Mouse (Mus musculus) thymus, postnatal 0 days (tissue): Measurements from ENCODE around the gene Il12rb1. TPM values are rescaled to one million over a fixed set of nuclear protein-coding genes. Genes with fewer than 3 reads are reported as not detected.

Experiments
- DNase-seq: peaks from one replicate; pipeline ENCODE4 v3.0.0-alpha.2; 2015; ENCODE audit warnings: low spot score
- polyA plus RNA-seq: library from polyadenylated mRNA; unstranded; fragments of >200 nt; fragmentation: Nextera tagmentation; extraction: Ambion mirVana; gene quantifications from 2 replicates; pipeline ENCODE4 v1.2.1, GENCODE M21; 2015

Gene Il12rb1
- polyA plus RNA-seq, 1 experiment from 2014 or later, result 16.2 TPM

DNA sequence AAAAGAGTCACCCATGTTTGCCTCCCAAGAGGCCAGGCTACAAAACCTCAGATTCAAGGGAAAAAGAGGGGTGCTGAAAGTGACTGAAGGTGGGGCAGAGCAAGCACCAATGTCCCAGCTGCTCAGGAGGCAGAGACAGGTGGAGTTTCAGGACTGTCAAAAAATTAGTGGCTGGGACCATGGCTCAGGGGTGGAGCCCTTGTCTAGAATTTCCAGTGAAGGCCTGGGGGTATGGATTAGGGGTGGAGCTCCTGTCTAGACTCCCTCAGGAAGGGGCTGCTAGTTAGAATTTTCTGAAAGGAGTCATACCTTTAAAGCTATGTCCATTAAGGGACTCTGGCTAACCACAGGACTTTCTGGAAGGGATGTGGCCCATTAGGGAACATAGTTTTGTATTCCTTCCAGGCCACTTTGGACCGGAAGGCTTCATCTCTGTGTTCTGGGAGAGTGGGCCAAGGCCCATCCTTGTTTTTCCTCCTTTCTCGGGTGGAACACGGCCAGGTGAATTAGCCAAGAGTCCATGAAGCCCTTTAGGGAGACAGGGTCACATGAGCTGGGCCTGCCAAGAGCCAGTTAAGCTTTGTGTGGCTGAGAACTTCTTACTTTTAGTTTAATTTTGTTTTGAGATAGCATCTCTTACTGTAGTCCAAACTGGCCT lies 41.2 kb downstream of the Il12rb1 start:
- no peak for DNase-seq

DNA sequence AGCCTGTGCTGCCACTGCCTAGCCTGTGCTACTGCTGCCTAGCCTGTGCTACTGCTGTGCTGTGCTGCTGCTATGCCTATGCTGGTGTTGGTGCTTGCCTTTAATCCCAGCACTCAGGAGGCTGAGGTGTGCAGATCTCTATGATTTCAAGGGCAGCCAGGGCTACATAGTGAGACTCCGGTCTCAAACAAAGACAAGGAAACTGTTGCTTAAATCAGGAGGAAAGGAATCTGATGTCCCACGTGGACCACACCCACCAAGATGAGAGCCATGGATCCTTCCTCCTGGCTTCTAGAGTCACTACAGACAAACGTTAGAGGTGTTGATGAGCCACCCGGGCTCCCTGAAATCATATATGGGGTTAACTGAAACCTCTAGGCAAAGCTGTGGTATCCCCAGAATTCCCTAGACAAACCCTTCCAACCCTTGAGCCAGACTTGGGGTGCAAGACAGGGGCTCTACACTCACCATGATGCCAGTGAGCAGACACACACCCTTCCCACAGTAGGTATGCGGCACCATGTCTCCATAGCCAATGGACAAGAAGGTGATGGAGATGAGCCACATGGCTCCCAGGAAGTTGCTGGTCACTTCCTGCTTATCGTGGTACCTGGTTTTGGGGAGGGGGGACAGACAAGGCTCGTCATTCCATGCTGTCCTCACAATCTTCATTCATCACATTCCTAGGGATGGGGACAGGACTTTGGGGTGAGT lies 42.0 kb downstream of the Il12rb1 start:
- DNase-seq, result no peak

DNA sequence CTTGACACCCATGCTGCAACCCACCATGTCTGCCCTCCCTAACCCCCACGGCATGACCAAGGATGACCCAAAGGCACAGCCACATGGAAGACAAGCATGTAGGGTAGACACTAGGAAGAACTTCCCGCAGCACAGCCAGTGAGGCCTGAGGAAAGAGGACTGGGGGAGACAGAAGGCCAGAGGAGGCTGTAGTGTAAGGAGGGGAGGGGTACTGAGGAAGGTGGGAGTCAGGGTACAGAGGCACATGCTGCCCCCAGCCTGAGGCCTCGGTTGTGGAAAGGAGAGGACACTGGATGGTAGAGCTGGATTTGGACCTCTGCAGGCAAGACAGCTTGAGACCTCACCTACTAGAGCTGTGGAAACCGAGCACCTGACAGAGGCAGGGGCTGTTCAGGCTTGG lies 42.7 kb downstream of the Il12rb1 start:
- no peak for DNase-seq

DNA sequence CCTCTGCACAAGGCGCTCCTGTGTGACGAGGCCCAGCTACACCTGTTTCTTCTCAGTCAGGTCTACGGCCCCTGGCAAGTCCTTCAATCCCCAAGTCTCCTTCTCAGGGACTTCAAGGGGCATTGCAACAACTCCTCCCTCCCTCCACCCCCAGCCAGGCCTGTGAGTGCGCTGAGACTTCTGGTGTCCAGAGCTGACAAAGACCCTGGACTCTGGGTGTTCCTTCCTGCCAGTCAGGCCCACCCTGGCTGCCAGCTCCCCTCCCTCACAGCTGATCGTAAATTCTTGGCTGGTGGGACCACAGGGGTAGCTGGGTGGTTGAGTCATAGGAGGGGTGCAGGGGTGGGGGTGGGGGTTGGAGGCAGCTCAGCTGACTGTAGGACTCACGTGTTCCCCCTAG lies 43.6 kb downstream of the Il12rb1 start:
- no peak for DNase-seq

DNA sequence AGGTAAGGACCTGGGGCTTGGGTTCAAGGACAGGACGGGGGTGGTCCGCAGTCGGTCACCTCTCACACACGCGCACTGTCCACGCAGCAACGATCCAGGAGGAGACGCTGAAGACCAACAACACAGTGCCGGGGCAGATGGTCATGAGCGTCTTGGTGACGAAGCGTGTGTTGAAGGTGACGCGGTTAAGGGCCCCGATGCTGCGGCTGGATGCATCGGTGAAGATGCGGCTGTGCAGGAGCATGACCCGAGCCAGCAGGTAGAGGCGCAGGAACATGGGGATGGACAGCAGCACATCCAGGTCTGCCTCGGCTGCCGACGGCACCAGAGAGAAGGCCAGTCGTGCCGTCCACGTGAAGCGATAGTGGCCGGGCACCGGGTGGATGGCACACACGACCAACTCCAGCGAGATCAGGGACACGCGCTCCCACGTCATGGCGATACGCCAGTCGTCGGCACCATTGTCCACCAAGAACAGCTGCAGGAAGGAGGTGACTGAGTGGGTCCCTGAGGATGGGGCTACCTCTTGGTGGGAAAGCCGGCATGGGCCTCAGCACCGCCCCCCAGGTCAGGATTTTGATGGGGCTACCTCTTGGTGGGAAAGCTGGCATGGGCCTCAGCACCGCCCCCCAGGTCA lies 44.5 kb downstream of the Il12rb1 start:
- DNase-seq, result no peak

DNA sequence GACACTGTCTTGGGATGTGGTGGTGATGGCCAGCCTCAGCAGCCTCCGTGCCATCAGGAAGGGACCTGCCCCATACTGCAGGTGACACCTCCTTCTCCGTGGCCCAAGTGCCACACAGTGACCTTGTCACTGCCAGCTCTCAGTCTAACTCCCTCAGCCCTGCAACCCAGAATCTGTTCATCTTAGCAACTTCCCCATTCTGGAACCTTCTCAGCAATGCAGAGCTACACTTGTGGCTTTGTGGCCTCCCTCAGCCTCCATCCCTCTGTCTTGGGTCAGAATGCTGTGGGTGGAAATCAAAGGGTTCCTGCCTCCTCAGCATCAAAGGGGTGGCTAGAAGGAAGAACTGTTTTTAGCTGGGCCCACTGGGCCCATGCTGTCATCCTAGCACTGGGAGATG lies 45.6 kb downstream of the Il12rb1 start:
- DNase-seq, result no peak

DNA sequence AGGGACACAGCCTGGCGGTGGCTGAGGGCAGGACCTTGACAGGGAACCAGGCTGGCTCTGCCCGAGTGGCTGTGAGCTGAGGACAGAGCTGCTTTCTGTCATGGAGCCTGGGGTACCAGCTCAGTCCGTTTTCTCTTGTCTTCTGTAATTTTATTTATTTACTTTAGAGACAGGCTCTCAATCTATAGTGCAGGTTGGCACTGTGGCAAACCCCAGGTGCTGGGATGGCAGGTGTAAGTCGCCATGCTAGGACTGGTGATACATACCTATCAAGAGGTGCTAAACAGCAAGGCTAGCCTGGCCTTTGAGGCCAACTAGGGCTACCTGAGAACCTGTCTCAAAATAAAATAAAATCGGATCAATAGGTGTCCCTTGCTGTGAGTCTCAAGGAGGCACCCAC lies 47.8 kb downstream of the Il12rb1 start:
- no peak for DNase-seq

DNA sequence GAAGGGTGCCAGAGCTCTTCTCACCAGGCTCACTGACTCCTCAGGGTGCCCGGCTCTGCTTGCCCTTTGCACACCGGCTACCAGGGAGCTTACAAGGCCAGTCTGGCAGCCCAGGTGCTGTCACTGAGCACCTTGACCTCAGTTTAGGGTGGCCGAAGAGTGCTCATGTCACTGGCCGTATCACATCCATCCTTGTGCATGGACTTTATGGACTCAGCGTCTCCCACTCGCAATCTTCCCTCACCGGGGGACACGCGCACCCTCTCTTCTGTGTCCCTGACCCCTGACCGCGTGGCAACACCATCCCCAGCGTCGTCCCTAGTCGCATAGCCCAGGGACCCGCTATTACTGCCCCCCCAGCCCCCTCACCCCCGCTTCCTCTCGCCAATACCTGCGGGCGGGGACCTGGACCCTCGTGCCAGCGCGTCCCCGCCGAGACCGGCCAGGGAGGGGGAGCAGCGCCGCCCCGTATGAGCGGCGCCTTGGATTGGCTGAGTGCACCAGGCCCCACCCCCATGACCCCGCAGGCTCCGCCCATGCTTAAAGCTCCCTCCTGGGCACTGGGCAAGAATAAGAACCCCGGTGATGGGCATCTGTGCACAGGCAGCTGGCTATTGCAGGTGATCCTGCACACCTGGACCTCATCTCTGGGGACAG lies 48.4 kb downstream of the Il12rb1 start:
- peak; percentile 61 for DNase-seq

DNA sequence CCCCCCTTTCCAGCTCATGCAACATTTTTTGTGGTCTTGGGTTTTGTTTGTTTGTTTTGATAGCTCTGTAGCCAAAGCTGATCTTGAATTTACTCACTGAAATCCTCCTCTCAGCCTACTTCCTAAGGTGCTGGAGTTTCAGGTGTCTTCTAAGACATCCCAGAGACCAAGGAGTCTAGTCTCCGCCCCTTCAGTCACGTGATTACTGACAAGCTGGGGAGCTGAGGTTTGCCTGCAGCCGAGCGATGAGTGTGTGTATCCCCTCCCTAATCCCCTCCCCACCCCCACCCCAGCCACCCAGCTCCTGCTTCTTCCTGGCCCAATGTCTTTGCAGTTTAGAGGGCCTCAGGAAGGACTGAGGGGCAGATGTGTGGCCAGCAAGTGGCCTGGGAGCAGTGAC lies 49.3 kb downstream of the Il12rb1 start:
- DNase-seq, result peak; percentile 52

DNA sequence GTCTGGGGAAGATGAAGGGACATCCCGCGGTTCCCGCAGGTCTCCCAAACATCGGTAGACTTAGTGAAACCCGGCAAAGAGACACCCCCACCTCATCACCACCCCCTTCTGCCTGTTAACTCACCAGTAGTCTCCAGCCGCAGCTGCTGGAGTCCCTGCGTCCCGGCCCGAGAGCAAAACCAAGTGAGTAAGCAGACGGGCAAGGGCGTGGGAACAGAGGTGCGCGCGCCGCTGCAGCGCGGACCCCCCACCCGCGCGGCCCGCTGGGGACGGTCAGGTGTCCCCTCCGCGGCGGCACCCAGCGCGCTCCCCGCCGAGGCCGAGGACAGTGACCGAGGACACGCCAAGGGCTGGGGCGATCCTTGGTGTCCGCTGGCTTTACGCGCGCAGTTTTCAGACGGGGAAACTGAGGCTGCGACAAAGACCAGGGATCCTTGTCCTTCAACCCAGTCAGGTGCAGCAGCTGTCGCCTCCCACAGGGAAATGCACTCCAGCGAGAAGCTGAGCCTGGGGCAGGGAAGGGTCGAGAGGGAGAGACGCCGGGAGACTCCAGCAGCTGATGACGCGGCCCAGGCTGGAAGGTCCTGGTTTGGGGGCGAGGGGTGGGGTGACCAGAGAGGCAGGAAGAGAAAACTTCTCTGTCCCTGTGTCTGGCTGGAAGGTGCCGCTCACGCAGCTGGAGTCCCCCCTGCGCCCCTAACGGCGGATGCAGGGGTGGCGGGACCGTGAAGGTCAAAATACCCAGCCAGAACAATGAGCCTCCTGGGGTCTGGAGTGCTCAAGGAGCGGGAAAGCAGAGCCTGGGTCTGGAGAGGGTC lies 54.8 kb downstream of the Il12rb1 start, which contains the start of gene Kcnn1:
Kcnn1 (minus strand) TSS at position 435 of the 818 bp plus-strand sequence.
- no peak for DNase-seq

DNA sequence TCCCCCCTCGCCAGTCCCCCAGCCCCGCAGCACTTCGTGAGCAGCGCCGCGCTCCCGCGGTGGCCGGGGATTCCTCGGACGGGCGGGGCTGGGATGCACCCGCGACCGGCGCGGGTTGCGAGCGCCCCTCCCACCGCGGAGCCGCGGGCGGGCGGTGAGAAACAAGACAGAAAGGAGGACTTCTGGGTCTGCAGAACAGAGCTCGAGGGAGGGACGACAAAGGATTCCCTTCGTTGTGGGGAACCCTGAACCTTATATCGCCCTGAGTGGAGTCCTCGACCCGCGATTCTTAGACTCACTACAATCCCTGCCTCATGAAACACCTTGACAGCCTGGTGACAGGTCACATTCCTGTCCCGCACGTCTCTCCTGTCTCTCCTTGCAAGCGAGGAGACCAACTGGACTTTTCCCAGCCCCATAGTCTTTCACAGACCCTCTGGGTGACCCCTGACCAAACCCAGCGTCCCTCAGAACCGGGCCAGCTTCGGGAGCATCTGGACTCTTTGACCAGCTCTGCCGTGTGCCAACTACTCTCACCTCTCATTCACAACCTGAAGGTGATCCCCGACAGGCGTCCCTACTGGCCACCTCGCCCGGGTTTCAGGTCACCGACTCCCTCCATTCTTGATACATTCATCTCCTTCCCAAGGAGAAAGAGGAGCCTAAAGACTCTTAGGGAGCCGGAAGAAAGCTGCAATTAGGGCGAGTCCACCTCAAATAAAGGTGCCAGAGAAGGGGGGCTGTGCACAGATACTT lies 55.9 kb downstream of the Il12rb1 start:
- DNase-seq, result no peak

DNA sequence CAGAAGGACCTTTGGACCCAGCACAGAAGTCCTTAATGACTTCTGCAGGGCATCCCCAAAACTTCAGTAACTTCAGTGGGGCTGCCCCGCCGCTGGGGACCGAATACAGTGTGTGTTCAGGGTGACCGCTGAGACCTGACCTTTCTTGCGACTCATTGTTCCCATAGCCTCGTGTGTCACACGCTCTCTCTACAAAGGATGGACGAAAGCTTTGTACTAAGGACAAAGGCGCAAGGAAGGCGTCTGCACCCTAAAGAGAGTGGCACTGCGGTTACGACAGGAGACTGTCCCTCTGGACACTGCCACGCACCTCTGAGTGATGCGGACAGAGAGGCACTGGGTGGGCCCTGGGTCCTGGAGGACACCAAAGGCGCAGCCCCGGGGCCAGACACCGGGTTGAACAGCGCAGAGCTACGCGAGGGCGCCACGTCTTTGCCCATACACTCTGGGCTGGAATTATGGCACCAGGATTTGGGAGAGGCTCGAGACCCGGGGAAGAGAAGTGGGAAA lies 56.5 kb downstream of the Il12rb1 start:
- DNase-seq, result peak; percentile 42

DNA sequence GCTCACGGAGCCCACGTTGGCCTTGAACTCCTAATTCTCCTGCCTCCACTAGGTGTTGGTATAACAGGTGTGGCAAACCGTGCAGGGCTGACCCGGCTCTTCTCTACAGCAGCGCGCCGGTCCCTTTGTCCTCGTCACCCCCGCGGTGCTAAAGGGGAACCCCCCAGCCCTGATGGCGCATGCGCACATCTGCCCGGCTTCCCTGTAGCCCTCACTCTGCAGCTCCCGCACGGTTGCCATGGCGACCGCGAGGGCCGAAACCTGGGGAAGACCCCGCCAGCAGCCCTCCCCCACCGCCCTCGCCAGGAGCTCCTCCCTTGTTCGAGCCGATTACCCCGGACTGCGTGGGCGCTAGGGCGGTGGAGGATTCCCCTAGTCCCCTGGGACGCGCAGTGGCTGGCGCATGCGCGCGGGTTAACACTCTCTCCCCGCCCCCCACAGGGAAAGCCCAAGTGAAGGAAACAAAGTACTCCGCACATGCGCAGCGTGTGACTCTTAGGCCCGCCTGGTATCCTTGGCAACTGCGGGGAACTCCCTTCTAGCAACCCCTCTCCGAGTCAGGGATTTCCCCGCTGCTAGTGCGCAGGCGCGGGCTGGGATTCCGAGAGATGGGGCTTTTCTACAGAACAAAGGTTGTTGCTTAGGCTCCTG lies 57.2 kb downstream of the Il12rb1 start:
- DNase-seq, result peak; percentile 100

DNA sequence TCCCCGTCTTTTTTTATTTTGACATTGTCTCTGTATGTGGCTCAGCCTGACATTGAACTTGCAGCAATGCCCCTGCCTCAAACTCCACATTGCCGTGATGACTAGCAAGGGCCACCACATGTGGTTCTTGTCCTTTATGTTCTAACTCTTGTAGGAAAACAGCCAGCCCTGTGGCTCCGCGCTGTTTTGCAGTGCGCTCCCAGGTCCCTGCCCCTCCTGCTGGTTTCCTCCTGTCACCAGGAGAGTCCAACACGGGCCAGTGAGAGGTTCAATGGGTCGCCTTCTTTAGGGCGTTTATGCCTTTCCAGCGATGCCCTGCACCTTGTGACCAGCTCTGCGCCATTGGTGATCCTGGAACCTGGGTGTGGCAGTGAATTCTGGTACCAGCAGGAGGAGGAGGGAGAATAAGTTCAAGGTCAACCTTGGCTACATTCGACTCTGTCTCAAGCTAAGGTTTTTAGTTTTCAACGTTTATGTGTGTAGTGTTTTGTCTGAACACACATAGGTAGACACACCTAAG lies 57.8 kb downstream of the Il12rb1 start:
- no peak for DNase-seq

DNA sequence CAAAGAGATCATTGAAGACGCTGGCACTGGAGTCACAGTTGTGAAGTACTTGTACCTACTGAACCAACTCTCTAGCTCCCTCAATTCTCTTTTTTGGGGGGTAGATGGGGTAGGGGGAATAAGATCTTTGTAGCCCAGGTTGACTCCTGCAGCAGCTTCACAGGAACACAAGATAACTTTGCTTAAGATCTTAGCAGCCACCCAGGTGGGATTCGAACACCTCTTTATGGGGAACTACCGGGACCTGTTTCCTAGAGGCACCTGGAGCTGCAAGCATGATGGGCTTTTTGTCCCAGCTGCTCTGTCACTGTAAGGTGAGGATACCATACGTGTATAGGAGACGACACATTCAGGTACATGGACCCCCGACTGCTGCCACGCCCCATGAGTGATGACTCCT lies 58.3 kb downstream of the Il12rb1 start:
- DNase-seq, result no peak

DNA sequence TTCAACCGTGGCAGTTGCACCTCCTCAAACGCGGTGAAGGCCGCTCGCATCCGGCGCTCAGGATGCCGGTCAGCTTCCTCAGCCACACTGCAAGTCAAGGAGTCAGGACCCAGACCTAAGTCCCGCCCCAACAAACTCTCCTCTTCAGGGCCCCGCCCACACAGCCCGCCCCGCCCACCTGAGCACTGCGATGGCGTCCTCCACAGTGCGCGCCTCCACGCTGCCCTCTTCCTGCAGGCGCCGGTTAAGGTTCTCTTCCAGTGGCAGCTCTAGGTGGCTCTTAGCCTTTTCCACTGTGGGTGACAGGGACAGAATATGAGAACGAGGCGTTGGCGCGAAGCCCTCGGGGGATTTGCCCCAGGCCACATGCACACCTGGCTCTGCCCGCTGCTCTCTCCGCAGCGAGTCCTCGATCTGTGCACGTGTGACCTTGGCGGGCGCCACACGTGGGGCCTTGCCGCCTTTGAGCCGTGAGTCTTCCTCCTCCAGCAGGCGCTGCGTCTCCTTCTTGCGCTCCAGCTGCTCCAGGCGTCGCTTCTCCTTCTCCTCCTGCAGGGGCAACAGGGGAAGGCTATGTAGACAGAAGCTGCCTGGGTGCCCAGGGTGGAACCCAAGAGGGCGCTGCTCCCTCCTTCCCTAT lies 60.4 kb downstream of the Il12rb1 start:
- DNase-seq, result peak; percentile 67

DNA sequence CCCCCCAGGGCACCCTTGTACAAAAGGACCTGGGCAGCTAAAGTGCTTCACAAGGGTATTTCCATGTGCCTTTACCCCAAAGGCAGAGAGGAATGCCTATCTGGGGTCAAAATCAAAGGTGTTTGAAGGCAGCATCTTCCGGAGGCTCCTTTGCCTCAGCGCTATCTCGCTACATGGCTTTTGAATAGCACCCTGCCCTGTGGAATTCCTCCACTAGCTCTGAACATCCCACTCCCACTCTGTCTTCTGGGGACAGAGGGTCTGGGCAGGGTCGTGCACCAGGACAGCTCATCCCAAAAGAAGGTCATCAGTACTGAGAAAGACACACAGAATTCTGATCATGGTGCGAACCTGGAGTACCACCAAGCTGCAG lies 60.9 kb downstream of the Il12rb1 start:
- DNase-seq, result no peak

DNA sequence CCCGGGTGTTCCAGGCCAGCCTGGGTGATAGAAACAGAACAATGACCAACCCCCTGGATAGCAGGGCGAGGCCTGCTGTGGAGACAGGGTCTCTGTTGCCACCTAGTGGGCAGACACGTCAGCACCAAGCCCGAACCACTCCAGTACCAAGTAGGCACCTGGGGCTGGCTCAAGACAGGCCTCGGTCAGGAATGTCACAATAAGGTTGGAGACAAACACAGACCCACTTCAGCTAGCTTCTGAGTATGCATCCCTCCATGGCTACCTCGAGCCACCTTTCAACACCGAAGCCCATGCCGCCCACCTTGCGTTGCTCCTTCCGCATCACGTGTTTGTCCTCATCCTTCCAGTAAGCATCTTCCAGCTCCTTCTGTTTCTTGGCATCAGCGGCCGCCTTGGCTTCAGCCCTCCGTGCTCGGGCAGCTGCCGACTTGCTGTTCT lies 61.4 kb downstream of the Il12rb1 start:
- DNase-seq, result peak; percentile 66
